Mouse (Mus musculus) embryo, embryonic 10.5 days (tissue): Measurements from ENCODE around the gene E330009J07Rik.

ENCODE experiments used
- DNase-seq: peaks from one replicate; pipeline ENCODE4 v3.0.0-alpha.2; 2015; ENCODE audit warnings: low spot score

Gene E330009J07Rik

GRCm38 (mm10) chr6:40436047-40436483, at the start of gene E330009J07Rik:
Gene E330009J07Rik, minus strand, starts transcription at chr6:40436135.
- peak; percentile 78 for DNase-seq

DNA sequence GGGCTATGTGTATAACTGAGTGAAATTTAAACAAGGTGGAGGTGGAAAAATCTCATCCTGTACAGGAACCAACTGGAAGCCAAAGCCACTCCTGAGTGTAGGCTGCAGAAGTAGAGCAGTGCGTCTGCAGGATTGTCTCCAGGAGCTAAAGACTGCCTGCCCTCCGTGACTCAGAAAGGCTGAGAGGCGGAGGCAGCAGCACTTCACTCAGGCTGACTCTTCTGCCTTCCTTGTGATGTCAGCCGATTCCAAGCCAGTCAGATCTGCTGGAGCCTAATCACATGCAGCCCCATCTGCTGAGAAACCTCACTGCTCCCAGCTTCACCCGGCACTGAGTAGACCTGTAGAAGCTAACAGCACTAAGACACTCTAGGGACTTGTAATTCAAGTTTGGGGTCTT, 46.4 kb upstream of the E330009J07Rik start:
- no peak for DNase-seq

- peak; percentile 28 for DNase-seq
These were observed 43.8 kb upstream of the E330009J07Rik start for GRCm38 (mm10) chr6:40479705-40480104.

DNA sequence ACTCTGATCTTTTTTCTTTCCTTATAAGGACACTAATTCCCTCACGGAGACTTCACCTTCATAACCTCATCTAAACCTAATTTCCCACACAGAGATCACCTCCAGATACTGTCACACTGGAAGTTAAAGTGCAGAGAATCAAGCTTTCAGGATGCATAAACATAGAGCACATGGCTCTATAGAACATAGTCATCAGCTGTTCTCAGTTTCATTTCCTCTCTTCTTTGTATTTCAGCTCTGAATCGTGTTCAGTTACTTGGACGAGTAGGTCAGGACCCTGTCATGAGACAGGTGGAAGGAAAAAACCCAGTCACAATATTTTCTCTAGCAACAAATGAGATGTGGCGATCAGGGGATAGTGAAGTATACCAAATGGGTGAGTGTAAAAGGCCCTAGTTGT, 40.2 kb upstream of the E330009J07Rik start:
- DNase-seq: no peak

DNA sequence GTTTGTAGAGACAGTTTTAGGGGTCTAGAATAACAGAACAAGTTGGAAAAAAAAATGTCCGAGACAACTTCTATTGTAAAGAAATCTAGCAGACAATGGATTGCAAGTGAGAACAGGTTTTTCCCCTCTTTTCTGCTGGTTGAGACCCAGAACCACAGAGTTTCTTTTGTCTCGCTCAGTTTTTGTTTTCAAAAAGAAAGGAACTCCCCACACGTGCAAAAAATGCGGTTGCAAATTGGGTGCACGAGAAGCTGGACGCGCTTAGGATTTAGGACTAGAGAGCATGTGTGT, 35.7 kb upstream of the E330009J07Rik start:
- peak; percentile 70 for DNase-seq

- peak; percentile 96 for DNase-seq
These were observed 35.2 kb upstream of the E330009J07Rik start, which contains the start of gene Ssbp1 for GRCm38 (mm10) chr6:40470916-40471719. Gene Ssbp1, plus strand, starts transcription at chr6:40471352.

- DNase-seq: peak; percentile 2
These were observed 29.8 kb upstream of the E330009J07Rik start for GRCm38 (mm10) chr6:40465710-40466109.

DNA sequence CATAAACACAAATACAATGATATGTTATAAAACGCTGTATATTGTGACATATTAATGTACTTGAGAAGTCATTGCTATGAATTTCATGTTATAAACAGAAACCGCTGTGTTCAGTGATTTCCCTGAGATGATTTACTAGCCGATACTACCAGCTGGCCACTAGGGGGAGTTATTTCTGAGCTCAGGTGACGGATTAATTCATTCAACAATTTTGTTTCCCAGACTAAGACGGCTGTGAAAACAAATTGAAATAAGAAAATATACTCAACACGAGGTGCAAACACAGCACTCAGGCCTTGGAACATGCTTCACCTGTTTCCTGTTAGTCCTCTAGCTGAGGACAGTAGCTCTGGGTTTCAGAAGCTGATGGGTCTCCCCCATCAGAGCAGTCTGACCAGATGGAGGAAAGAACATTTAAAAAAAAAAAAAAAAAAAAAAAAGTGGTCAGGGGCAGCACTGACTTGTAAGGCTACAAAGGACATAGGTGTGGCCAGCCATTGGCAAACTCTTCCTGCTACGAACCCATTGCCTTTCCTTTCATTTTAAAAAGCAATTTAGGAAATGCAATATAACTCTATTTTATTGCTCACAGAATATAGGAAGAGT, 18.6 kb upstream of the E330009J07Rik start:
- peak; percentile 69 for DNase-seq

DNA sequence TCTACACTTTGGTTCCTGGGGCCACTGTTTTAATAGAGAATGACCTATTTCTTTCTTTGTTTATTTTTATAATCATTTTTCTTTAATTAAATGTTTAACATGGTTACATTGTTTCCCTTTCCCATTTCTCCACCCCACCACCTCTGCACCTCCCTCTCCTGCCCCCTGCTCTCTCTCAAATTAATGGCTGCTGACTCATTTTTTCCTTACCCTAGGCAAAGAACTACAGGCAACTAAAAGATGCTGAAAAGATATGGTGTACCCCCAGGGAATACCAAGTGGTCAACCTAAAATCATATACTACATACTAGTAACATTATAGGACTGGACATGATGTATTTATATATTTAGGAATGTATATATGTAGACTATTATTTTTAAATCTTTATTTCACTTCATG, 12.7 kb upstream of the E330009J07Rik start:
- DNase-seq: no peak

DNA sequence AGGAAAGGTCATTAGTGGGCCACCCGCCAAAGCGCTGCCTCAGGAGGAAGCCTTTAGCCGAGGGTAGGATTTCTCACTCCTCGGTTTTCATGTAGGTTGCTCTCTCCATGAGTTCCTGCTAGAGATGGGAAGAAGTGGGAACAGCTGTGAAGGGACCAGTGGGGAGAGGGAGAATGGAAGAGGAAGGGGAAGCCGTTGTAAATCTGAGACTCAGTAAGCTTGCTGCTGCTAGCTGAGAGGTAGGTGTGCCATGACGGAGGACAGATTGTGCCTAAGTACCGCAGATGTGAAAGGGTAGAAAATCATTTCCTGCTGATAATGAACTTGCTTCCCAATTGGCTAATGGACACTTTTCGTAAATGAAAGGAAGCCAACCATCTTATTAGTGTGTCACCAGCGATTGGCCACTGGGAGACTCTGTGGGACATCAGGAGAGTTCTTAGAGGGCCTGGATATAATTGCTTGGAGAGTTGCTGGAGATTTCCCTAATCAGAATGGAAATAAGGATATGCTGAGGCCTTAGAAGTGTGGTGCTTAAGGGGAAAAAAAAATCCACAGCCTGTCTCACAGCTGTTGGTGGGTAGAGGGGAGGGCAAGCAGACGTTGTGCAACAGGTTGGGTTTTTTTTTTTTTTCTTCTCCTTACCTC, 7.5 kb upstream of the E330009J07Rik start:
- DNase-seq: no peak

GRCm38 (mm10) chr6:40441755-40442154, 5.8 kb upstream of the E330009J07Rik start:
- DNase-seq: no peak

GRCm38 (mm10) chr6:40441276-40441675, 5.3 kb upstream of the E330009J07Rik start:
- DNase-seq: no peak

GRCm38 (mm10) chr6:40439731-40440130, 3.8 kb upstream of the E330009J07Rik start:
- no peak for DNase-seq

- DNase-seq: no peak
These were observed 3.0 kb upstream of the E330009J07Rik start, which contains the start of gene Wee2 for GRCm38 (mm10) chr6:40438936-40439335. Gene Wee2, plus strand, starts transcription at chr6:40439088.

- peak; percentile 69 for DNase-seq
These were observed 536 bp downstream of the E330009J07Rik start for GRCm38 (mm10) chr6:40435151-40436046.

DNA sequence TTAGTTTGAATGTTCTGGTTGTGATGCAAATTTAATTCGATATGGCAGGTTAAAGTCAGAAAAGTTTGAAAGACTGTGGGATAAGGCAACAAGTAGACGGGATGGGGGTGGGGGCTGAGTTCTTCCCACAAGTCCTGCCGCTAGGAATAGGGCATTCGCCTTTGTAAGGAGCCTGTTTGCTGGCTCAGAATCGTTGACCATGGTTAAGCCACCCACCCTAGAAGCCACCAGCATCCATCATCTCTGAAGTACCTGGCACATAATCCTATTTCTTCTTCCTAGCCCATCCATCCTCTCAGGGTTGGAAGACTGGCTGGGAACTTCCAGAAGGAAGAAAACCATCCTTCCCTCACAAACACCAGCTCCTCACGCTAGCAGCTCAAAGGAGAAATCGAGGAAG, 1.2 kb downstream of the E330009J07Rik start:
- peak; percentile 7 for DNase-seq

GRCm38 (mm10) chr6:40432346-40433275, 3.3 kb downstream of the E330009J07Rik start:
- DNase-seq: no peak

DNA sequence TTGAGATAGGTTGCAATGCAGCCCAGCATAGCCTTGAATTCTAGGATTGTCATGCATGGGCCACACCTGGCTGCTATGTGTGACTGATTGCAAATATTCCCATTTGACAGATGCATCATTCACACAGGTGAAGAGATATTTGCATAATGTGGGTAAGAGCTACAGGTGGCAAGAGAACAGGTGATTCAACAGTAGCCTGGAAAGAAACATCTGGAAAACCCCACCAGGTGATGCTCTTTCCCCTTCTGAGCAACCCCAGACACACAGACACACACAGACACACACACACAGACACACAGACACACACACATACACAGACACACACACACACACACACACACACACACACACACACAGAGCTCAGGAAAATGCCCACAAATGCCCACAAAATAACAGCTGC, 4.1 kb downstream of the E330009J07Rik start:
- DNase-seq: no peak

- no peak for DNase-seq
These were observed 4.6 kb downstream of the E330009J07Rik start for GRCm38 (mm10) chr6:40431356-40431755.

- DNase-seq: no peak
These were observed 5.1 kb downstream of the E330009J07Rik start for GRCm38 (mm10) chr6:40430878-40431277.

GRCm38 (mm10) chr6:40430251-40430650, 5.7 kb downstream of the E330009J07Rik start:
- DNase-seq: no peak
